Mouse (Mus musculus) adrenal gland, postnatal 10 days (tissue): ENCODE measurements around the gene Tcp1. TPM values are rescaled to one million over a fixed set of nuclear protein-coding genes. Genes with fewer than 3 reads are reported as not detected.
A peak's percentile ranks its signal among the peaks of the same experiment; 100 is the strongest.
"Not testable (repeated sequence)": the region's sequence is repeated elsewhere in the genome, so short reads cannot be mapped to it uniquely, and the experiment has no call there.

Experiments
- DNase-seq: peaks from one replicate; pipeline ENCODE4 v3.0.0; 2021; ENCODE audit warnings: mixed read lengths
- total RNA-seq, 2 experiments: library from RNA; stranded (reverse); gene quantifications; 2 replicates each; pipeline ENCODE4 v1.2.3; 2021

The Tcp1 gene
- total RNA-seq, 2 experiments from 2014 or later, result 235 to 266 TPM

- peak; percentile 98 for DNase-seq
Observed at GRCm38 (mm10) chr17:12915881-12916583, 531 bp downstream of the Tcp1 start, which contains the start of gene Mrpl18. Gene Mrpl18 (minus strand): TSS chr17:12916345.

GRCm38 (mm10) chr17:12916588-12917380 is 1.3 kb downstream of the Tcp1 start:
- no peak for DNase-seq

- no peak for DNase-seq
Observed at GRCm38 (mm10) chr17:12921073-12921472, 5.6 kb downstream of the Tcp1 start.

DNA sequence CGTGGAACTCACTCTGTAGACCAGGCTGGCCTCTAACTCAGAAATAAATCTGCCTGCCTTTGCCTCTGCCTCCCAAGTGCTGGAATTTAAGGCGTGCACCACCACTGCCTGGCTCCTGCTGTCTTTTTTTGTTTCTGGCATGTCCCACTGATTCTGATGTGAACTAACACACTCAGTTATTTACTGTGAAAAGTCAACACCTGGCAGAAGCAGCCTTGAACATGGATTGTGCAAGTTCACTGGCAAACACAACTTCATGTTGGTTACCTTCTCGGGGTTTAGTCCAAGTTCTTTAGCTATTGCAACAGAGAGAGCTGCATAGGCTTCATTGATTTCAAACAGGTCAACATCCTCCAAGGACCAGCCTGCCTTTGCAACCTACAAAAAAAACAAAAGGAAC is 9.5 kb downstream of the Tcp1 start:
- peak; percentile 42 for DNase-seq

DNA sequence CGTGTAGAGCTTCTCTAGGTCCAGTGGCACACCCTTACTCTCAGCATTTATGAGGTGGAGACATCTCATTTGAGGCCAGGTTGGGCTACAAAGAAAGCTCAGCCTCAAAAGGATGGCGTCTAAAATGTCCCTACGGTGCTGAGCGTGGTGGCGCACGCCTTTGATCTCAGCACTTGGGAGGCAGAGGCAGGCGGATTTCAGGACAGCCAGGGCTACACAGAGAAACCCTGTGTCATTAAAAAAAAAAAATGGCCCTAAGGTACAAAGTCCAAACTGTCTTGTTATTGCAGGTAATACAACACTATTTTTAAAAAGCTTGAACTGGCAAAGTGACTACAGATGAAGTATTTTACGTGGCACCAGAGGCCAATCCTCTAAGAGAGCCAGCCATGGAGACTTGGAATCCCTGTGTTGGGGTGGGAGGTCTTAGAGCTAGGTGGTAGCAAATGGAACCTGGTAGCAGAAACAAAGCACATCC is 10.2 kb downstream of the Tcp1 start:
- no peak for DNase-seq

- DNase-seq, result not testable (repeated sequence)
Observed at GRCm38 (mm10) chr17:12931576-12931975, 16.1 kb downstream of the Tcp1 start.

- DNase-seq, result no peak
Observed at GRCm38 (mm10) chr17:12935719-12936118, 20.2 kb downstream of the Tcp1 start.

DNA sequence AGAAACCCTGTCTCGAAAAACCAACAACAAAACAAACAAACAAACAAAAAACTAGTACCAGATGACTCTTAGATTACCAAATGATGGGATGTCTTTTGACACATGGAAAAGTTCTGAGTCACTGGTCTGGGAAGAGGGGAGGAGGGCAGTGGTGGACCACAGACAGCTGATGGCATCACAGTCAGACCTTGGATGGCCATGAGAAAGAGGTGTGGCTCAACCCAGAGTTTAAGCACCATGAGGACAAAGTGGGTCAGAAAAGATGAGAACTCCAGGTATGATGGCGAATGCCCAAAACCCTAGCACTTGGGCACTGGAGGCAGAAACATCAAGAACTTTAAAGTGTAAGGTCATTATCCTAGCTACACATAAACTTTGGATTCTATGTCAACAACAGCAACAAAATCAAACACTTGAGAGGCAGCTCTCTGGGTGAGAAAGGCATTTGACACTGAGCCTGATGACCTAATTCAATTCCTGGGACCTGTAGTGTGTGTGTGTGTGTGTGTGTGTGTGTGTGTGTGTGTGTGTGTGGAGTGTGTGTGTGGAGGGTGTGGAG is 22.0 kb downstream of the Tcp1 start:
- DNase-seq, result no peak

- DNase-seq, result no peak
Observed at GRCm38 (mm10) chr17:12938077-12938476, 22.6 kb downstream of the Tcp1 start.

DNA sequence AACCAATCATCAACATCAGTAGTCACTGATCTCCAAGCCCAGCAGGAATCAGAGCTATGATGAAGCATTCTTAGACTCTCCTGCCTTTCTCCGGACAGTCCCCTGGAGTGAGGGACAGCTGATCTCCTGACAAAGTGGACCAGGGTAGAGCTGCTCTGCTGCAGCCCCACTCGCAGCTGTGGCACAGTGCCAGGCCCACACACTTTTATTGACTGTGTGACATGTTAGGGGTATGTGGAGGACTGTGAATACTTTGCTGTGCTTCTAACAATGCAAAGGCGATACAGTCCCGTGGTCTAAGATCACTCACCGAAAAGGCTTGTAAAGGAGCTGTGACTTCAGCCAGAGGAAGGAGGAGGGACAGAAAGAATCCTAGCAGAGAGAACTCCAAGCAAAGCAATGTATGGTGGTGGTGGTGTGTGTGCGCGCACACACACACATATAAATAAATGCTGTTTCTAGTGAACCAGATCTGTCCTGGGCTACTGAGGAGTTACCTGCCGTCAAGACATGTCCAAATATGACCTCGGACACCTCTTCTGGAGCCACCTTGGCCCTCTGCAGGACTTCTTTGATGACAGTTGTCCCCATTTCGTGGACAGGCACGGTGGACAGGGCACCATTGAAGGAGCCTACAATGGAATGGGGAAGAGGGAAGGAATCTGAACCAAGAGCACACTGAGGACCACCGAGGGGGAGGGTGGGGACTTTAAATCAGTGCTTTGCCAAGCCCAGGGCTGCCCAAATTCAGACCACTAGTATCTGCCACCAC is 24.1 kb downstream of the Tcp1 start:
- not testable (repeated sequence) for DNase-seq

DNA sequence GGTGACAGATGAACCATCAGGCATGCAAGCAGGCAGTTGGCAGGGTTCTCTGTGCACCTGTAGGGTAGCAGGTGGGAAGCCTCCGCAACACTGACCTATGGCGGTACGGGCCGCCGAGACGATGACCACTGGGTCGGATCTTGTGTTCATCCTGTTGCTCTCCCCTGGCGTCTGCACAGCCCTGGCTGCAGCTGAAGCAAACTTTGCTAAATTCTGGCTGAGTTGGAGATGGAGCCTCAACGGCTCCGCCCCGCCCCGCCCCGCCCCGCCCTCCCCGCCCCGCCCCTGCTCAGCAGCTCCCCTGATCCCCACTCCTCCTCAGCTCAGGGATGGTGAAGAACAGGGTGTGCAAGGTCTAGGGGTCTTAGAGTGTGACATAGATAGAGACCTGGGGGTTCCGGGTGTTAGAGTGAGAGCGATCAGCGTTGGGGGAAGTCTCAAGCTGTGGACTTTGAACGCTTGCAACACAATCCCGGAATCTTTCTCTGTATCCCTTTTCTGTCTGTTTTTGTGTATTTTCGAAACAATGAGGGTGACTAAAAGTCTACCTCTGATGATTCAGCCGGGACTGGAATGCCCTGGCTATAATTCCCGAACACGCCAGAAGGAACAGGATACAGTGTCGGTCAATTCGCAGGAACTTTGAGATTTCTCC is 24.8 kb downstream of the Tcp1 start, which contains the start of gene Acat3:
Acat3 (minus strand) TSS at position 450 of the 655 bp plus-strand sequence.
- peak; percentile 19 for DNase-seq

DNA sequence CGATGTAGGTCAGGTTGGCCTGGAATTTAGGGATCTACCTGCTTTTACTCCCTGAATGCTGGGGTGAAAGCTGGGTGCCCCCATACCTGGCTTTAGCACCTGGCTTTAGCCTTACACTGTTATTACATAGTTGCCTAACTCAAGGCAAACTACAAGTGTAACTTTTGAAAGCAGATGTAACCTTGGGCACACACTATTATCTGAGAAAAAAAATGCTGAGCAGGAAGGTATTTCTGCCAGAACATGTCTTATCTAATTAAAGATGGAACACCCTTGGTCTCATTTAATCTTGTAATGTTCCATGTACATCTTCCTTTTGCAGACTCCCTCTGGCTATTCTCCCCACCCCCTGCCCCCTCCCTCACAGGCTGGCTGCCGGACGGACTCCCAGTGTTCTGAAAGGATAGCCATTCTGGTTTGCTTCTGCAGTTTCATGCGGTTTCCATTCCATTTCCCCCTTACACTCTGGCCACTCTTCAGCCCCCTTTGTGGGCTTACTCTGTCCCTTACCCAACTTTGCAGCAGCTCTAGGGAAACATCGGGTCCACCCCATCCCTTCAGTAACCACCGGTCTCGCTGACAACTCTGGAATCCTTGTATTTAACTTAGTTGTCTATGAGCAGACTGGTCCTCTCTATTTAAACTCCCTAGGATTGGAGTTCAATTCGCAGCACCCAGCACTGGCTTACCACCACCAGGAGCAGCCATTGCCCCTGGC is 26.2 kb downstream of the Tcp1 start:
- no peak for DNase-seq

DNA sequence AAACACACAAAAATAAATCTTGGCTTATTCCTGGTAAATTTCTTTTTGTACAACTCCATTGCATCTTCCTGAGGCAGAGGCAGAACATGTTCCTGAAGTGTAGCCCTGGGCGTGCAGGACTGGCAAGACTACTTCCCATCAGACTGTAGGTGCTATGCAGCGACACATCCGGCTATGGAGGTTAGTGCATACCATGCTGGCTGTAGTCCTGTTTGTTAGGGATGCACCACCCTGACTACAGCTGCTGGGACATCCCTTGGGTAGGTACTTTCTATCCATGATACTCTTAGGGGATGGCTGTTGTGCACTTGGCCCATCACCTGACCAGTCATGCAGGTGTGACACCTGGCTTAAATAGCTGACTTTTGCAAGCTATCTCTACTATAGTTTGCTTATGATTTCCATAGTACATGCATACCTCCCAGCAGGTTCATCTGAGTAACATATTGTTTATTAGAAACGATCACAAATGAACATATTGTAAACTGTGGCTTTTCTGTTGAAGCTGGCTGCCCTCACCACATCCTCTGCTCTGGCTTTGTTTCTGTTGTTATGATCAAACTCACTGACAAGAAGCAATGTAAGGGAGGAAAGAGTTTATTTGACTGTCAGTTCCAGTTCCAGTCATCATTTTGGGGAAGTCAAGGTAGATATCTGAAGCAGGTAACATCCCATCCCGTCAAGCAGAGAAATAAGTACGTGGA is 27.1 kb downstream of the Tcp1 start:
- DNase-seq, result no peak

GRCm38 (mm10) chr17:12949669-12950068 is 34.2 kb downstream of the Tcp1 start:
- no peak for DNase-seq

GRCm38 (mm10) chr17:12956664-12957063 is 41.2 kb downstream of the Tcp1 start:
- peak; percentile 43 for DNase-seq

- not testable (repeated sequence) for DNase-seq
Observed at GRCm38 (mm10) chr17:12959377-12959776, 43.9 kb downstream of the Tcp1 start.

DNA sequence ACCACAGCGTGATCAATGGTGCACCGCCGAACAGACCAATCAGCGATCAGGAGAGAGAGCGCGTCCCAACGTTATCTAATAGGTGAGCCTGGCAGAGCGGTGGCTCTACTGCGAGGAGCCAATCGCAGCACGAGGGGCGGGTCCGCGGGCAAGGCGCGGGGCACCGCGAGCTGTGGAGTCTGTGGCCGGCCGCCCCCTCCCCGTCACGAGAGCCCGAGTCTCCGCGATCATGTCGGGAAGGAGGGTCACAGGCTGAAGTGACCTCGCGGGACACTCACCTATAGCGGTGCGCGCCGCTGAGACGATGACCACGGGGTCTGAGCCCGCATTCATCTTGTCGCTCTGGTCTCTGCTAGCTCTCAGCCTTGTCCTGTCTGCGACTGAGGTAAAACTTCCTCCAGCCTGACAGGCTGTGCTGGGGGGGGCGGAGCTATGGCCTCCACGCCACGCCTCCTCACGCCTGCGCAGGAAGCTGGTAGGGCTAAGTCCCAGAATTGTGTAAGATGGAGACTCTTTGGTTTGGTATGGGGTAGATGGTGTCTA is 44.9 kb downstream of the Tcp1 start, which contains the start of gene Acat2:
Acat2 (minus strand) TSS at position 417 of the 543 bp plus-strand sequence.
- peak; percentile 97 for DNase-seq

DNA sequence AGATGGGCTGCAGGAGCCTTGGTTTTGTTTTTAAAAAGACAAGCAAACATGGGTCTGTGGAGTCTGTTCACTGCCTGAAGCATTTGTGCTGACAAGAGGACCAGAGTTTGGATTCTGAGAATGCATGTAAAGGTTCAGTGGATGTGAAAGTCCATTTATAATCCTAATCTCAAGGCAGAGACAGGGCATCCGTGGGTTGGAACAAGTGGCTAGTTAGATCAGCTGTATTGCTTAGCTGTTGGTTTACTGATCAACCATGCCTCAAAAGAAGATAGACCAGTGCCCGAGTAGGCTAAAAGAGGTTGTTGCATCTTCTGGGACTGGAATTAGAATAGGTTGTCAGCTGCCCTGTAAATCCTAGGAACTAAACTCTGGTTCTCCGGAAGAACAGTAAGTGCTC is 48.0 kb downstream of the Tcp1 start:
- DNase-seq, result no peak

GRCm38 (mm10) chr17:12967173-12967572 is 51.7 kb downstream of the Tcp1 start:
- DNase-seq, result no peak

- DNase-seq, result no peak
Observed at GRCm38 (mm10) chr17:12973851-12974250, 58.4 kb downstream of the Tcp1 start.
